ENCODE assay signal across 9 mouse cellular contexts in the genomic region with DNA sequence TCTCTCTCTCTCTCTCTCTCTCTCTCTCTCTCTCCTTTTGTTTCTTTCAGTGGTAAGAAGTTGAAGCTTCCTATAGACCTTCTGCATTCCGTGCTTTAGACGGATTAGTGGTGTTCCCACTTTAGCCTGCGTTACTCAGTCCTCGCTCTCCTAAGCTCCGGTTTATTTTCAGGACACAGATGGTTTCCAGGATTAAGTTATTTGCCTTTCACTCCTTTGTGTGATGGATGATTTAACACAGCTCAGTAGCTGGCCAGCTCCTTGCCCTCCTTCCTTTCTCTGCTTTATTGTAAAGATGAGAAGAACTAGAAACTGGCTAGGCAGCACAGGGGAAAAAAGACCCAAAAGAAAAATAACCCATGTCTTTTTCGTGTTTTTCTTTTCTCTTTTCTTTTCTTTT. TPM values are rescaled to one million over a fixed set of nuclear protein-coding genes. Genes with fewer than 3 reads are reported as not detected.
DNase-seq lines count a peak whose midpoint lies in the region; ATAC-seq and TF ChIP-seq lines count a peak whose summit lies in the region.
"Had no signal": no experiment of that assay in that cellular context is flagged by ENCODE, and none has a peak within 500 bp of the region (broad histone marks: within the 10 kb centered on the region; RNA-seq: fewer than 3 reads in every experiment).

No protein-coding gene starts in this region.

- H3K27me3 ChIP-seq in heart, postnatal 0 days (ENCODE audit: control insufficient read depth, insufficient read depth, low read length), result 0 out of 2 replicates have a peak, but pooled peaks cover 2% of the 10 kb centered on the region

- H3K36me3 ChIP-seq in heart, postnatal 0 days (replicated peaks; ENCODE audit: control insufficient read depth, insufficient read depth, low read length), result no peaks in the 10 kb centered on the region

- H3K4me3 ChIP-seq in brown adipose tissue, adult 24 weeks (ENCODE audit: insufficient read depth, low read depth, low read length), result peak overlapping the region; percentile 31; the same call in 1 of the 2 replicates
- no peak overlapping the region; the same call in 1 of the 2 replicates for H3K4me3 ChIP-seq in heart, postnatal 0 days (ENCODE audit: low read depth, low read length)

- peak overlapping the region; percentile 52 for H3K4me2 ChIP-seq in heart, postnatal 0 days (ENCODE audit: low read depth, low read length)

- H3K27ac ChIP-seq in brown adipose tissue, adult 24 weeks (replicated peaks; ENCODE audit: low read depth, low read length), result no peak overlapping the region
- no peak overlapping the region for H3K27ac ChIP-seq in heart, postnatal 0 days (ENCODE audit: low read depth)
- H3K27ac ChIP-seq: liver, embryonic 14.5 days had no signal

- DNase-seq in frontal cortex, postnatal 25 days (ENCODE audit: low spot score in 2 of 2), result no peak
- DNase-seq in heart, postnatal 0 days (ENCODE audit: low spot score), result no peak
- peak; percentile 56 for DNase-seq in mesoderm, embryonic 11.5 days (ENCODE audit: low read depth, low spot score)
- no peak for DNase-seq in c-Kit-positive CD71-positive TER-119-positive erythroid progenitor cells, embryonic 14.5 days (ENCODE audit: low spot score)

- no peak overlapping the region for H3K9ac ChIP-seq in heart, postnatal 0 days (replicated peaks; ENCODE audit: low read depth, low read length)
- H3K9ac ChIP-seq: liver, embryonic 14.5 days had no signal

- H3K4me1 ChIP-seq in brown adipose tissue, adult 24 weeks (ENCODE audit: control insufficient read depth, insufficient read depth, insufficient read length, low read length), result no peaks in the 10 kb centered on the region; the same call in 1 of the 2 replicates
- H3K4me1 ChIP-seq in heart, postnatal 0 days (ENCODE audit: control insufficient read depth, insufficient read depth), result no peaks in the 10 kb centered on the region

- H3K9me3 ChIP-seq in heart, postnatal 0 days (replicated peaks; ENCODE audit: control insufficient read depth, low read length), result no peaks in the 10 kb centered on the region

- no peak for TF ChIP-seq EP300 in heart, postnatal 0 days (IDR thresholded peaks at IDR 0.05; ENCODE audit: low read depth)

- TF ChIP-seq CTCF in heart, postnatal 0 days (IDR thresholded peaks at IDR 0.05; ENCODE audit: low read depth), result no peak

- WGBS in heart, postnatal 0 days, result 17% methylated on average over 6 of the region's 6 CpGs

- peak; percentile 55 for ATAC-seq in frontal cortex, adult (ENCODE audit: low TSS enrichment)
- ATAC-seq in heart, postnatal 0 days (ENCODE audit: insufficient read depth, low read depth), result no peak
- ATAC-seq in erythroid progenitor cell, adult 5-6 weeks (replicated peaks; ENCODE audit: low FRiP score, poor library complexity, severe bottlenecking), result no peak
- no peak for ATAC-seq in megakaryocyte-erythroid progenitor cell, adult 5-6 weeks (replicated peaks; ENCODE audit: low FRiP score, low TSS enrichment, poor library complexity, severe bottlenecking)

RNA-seq across cellular contexts. Expression of a gene that starts 23.8 kb away (rescaled TPM):
- not detected in 2 replicates for polyA plus RNA-seq in brown adipose tissue, adult 24 weeks (2012; ENCODE audit: insufficient read depth, insufficient read length, missing spikeins)
- 0.95 and 2.3 TPM in 2 replicates for total RNA-seq in heart, postnatal 0 days (2014; rRNA removed; ENCODE audit: low replicate concordance)
- polyA plus RNA-seq in heart, postnatal 0 days (2015; fragmentation: Nextera tagmentation; extraction: Ambion mirVana), result 0.21 and 0.25 TPM in 2 replicates
- total RNA-seq in erythroid progenitor cell, adult 5-6 weeks (2015; ENCODE audit: low replicate concordance), result not detected in 2 replicates
- 1.7 TPM in 1 of 2 replicates, not detected in the other for total RNA-seq in erythroid progenitor cell, adult 5-6 weeks (2017; ENCODE audit: low replicate concordance)
- total RNA-seq in megakaryocyte-erythroid progenitor cell, adult 5-6 weeks (2014; fragmentation: Nextera tagmentation), result 0.66 TPM in 1 of 2 replicates, not detected in the other
- total RNA-seq in megakaryocyte-erythroid progenitor cell, adult 5-6 weeks (2017), result 0.47 TPM in 1 of 2 replicates, not detected in the other
